Mouse (Mus musculus) forebrain, embryonic 11.5 days (tissue): ENCODE results near the gene Eya2. TPM values are rescaled to one million over a fixed set of nuclear protein-coding genes. Genes with fewer than 3 reads are reported as not detected.
"Not testable (repeated sequence)": the region's sequence is repeated elsewhere in the genome, so short reads cannot be mapped to it uniquely, and the experiment has no call there.

Experiments
- ATAC-seq: fragments of 200-750 bp; cut with Nextera tagmentation; replicated peaks from 2 replicates; pipeline ENCODE4 v1.8.0; 2017; ENCODE audit warnings: moderate TSS enrichment; ENCODE audit not compliant: low FRiP score
- DNase-seq: peaks from one replicate; pipeline ENCODE4 v3.0.0-alpha.2; 2017; ENCODE audit warnings: low spot score
- H3K27ac ChIP-seq: fragments of 300-500 bp; sonication (generic); 2 replicates; pipeline ENCODE4 v1.5.1; 2014; ENCODE audit warnings: low read depth, low read length
- H3K27me3 ChIP-seq: fragments of 300-500 bp; sonication (generic); 2 replicates; pipeline ENCODE4 v1.6.1; 2014; ENCODE audit warnings: mild to moderate bottlenecking, low read length, mixed read lengths; ENCODE audit not compliant: control insufficient read depth, insufficient read depth
- H3K36me3 ChIP-seq: fragments of 300-500 bp; sonication (generic); 2 replicates; pipeline ENCODE4 v1.6.1; 2014; ENCODE audit warnings: mild to moderate bottlenecking, low read length, moderate library complexity, mixed read lengths; ENCODE audit not compliant: control insufficient read depth, insufficient read depth
- H3K4me1 ChIP-seq: fragments of 300-500 bp; sonication (generic); replicated peaks from 2 replicates; pipeline ENCODE4 v1.6.1; 2014; ENCODE audit warnings: low read length, mixed read lengths; ENCODE audit not compliant: control insufficient read depth, insufficient read depth
- H3K4me2 ChIP-seq: fragments of 300-500 bp; sonication (generic); 2 replicates; pipeline ENCODE4 v1.6.1; 2014; ENCODE audit warnings: low read depth, mild to moderate bottlenecking, low read length, moderate library complexity, mixed read lengths; ENCODE audit not compliant: severe bottlenecking
- H3K4me3 ChIP-seq: fragments of 300-500 bp; sonication (generic); 2 replicates; pipeline ENCODE4 v1.5.1; 2014; ENCODE audit warnings: low read depth, low read length
- H3K9ac ChIP-seq: fragments of 300-500 bp; sonication (generic); 2 replicates; pipeline ENCODE4 v1.6.1; 2014; ENCODE audit warnings: low read length
- H3K9me3 ChIP-seq: fragments of 300-500 bp; sonication (generic); 2 replicates; pipeline ENCODE4 v1.6.1; 2016; ENCODE audit warnings: low read length, mixed read lengths; ENCODE audit not compliant: control insufficient read depth
- WGBS: fragments of 180-500 bp; shearing (Covaris S2); extraction: QIAGEN DNeasy Blood & Tissue Kit; methylation state at CpG from one replicate; pipeline ENCODE4 v1.1.7; 2014; 5-methylcytosine and 5-hydroxymethylcytosine counted together
- polyA plus RNA-seq: library from polyadenylated mRNA; unstranded; fragments of >200 nt; fragmentation: Nextera tagmentation; extraction: Ambion mirVana; gene quantifications from 2 replicates; pipeline ENCODE4 v1.2.1, GENCODE M21; 2014

The Eya2 gene
- 10.3 TPM in 2 replicates for polyA plus RNA-seq

DNA sequence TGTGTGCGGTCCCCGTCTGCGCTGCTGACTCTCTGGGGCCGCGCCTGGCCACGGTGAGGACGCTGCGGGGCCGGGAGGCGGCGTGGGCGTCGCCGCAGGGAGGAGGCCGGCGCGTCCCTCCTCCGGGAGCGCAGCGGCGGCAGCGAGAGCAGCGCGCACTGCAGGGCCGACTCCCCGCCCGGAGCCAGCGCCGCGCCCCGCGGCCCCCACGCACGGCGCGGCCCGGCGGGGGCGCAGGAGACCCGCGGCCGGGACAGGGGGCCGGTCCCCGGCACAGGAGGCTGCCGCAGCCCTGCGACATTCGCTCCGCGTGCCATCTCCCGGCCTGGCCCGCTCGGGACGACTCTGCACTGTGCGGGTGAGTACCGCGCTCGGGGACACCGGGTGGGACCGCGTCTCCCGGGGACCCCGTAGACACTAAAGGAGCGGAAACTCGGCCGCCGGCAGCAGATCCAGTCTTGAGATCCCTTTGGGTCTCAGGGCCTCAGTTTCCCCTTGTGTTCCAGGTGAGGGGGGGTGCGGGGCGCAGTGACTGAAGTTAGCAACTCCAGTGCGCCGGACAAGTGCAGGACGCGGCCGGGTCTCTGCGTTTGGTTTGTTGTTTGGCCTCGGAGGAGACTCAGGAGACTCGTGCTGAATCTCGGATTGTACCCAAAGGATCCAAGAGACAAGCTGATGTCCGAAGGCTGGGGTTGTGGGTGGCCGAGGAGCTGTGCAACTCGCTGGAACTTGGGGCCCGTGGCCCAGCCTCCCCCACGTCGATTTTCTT, at the start of gene Eya2:
Eya2 (plus strand) TSS at position 126 of the 769 bp plus-strand sequence.
- under 1% methylated on average over 67 of the region's 83 CpGs for WGBS
- H3K4me1 ChIP-seq, result peaks cover 11% of the 10 kb centered on the region; the same call in 1 of the 2 replicates
- peak within 1 kb of the TSS; percentile 59 for H3K4me3 ChIP-seq
- no peak within 1 kb of the TSS for H3K27ac ChIP-seq
- H3K27me3 ChIP-seq, result peaks cover 24% of the 10 kb centered on the region
- DNase-seq, result peak; percentile 68
- no peaks in the 10 kb centered on the region; the same call in 1 of the 2 replicates for H3K9me3 ChIP-seq
- peak; percentile 66 for ATAC-seq
- H3K9ac ChIP-seq, result peak within 1 kb of the TSS; percentile 64
- H3K4me2 ChIP-seq, result peak within 1 kb of the TSS; percentile 96
- no peaks in the 10 kb centered on the region for H3K36me3 ChIP-seq

DNA sequence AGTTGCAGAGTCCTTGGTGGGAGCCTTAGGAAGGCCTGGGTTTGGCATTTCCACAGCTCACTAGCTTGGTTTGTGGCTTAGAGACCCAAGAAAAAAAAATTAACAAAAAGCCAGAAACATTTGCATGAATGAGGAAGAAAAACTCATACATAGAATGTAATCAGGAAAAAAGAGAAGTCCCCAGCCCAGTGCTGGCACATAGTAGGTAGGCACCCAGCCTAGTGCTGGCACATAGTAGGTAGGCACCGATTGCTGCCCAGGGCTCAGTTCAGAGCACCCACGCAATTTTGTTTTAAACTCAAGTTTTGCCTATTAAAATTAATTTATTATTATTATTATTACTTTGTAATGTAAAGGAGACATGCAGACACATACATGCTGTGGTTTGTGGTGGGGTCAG, 49.1 kb upstream of the Eya2 start:
- H3K4me2 ChIP-seq, result no peak overlapping the region
- no peak overlapping the region for H3K27ac ChIP-seq
- H3K4me1 ChIP-seq, result peaks cover 12% of the 10 kb centered on the region
- no peaks in the 10 kb centered on the region; the same call in 1 of the 2 replicates for H3K27me3 ChIP-seq
- no peaks in the 10 kb centered on the region for H3K36me3 ChIP-seq
- H3K4me3 ChIP-seq, result no peak overlapping the region
- no peak for ATAC-seq
- 95% methylated on average over 2 of the region's 2 CpGs for WGBS
- no peaks in the 10 kb centered on the region for H3K9me3 ChIP-seq
- DNase-seq, result no peak
- H3K9ac ChIP-seq, result no peak overlapping the region

DNA sequence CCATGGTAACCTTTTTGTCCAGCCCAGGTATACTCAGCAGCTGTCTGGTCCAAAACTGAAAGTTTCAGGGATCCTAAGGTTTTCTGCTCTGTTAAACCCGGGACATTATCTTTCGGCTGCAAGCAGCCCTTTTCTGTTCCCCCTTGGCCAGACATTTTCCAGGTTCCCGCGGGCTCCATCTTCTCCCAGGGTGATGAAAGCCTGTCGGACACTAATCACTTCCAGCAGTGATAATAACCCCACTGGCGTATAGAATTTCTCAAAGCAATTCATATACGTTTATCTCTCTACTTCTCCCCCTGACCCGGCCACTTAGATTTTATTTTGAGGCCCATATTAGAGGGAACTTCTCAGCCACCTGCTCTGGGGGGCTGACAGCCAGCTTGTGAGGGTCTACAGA, 48.5 kb upstream of the Eya2 start:
- Histone ChIP-seq H3K9ac (no peak overlapping the region), H3K27me3 (no peaks in the 10 kb centered on the region), H3K4me2 (no peak overlapping the region), H3K4me1 (peaks cover 12% of the 10 kb centered on the region), H3K36me3 (no peaks in the 10 kb centered on the region), H3K27ac (no peak overlapping the region), H3K9me3 (no peaks in the 10 kb centered on the region), H3K4me3 (no peak overlapping the region)
- DNase-seq (no peak), ATAC-seq (no peak)
- 58% methylated on average over 8 of the region's 8 CpGs for WGBS

DNA sequence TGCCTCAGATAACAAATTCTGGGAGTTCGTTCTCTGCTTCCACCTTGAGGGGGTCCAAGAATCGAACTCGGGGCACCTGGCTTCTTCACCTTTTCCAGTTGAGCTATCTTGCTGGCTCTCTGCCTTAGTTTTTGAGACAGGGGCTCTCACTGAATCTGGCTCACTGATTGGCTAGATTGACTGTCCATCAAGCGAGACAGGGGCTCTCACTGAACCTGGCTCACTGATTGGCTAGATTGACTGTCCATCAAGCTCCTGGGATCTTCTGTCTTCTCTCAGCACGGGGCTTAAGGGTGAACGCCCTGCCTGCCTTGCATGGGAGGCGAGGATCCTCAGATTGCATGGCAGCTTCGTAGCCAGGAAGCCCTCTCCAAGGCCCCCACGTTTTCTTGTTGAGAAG, 47.4 kb upstream of the Eya2 start:
- Histone ChIP-seq H3K36me3 (no peaks in the 10 kb centered on the region), H3K27me3 (no peaks in the 10 kb centered on the region), H3K9me3 (no peaks in the 10 kb centered on the region), H3K9ac (no peak overlapping the region), H3K27ac (no peak overlapping the region), H3K4me3 (no peak overlapping the region), H3K4me1 (peaks cover 12% of the 10 kb centered on the region), H3K4me2 (no peak overlapping the region)
- ATAC-seq (no peak), DNase-seq (peak; percentile 72)
- WGBS, result 52% methylated on average over 9 of the region's 9 CpGs

DNA sequence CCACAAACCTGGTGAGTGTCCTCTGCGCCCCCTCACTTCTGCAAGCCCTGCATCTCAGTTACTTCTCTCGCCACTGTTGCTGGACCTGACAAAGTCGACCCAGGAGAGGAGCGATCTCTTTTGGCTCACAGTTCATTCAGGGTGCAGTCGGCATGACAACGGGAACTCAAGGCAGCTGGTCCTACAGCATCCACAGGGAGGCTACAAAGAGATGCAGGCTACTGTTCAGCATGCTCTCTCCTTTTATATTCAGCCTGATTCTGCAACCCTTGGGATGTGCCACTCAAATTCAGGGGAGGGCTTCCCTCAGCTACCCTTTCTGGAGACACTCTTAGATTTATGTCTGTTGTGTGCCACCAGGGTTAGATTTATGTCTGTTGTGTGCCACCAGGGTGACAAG, 46.2 kb upstream of the Eya2 start:
- peaks cover 4% of the 10 kb centered on the region for H3K4me1 ChIP-seq
- 52% methylated on average over 6 of the region's 6 CpGs for WGBS
- H3K27me3 ChIP-seq, result no peaks in the 10 kb centered on the region
- H3K27ac ChIP-seq, result no peak overlapping the region
- ATAC-seq, result no peak
- no peak for DNase-seq
- no peak overlapping the region for H3K4me2 ChIP-seq
- H3K9ac ChIP-seq, result no peak overlapping the region
- no peak overlapping the region for H3K4me3 ChIP-seq
- H3K9me3 ChIP-seq, result no peaks in the 10 kb centered on the region
- no peaks in the 10 kb centered on the region for H3K36me3 ChIP-seq

DNA sequence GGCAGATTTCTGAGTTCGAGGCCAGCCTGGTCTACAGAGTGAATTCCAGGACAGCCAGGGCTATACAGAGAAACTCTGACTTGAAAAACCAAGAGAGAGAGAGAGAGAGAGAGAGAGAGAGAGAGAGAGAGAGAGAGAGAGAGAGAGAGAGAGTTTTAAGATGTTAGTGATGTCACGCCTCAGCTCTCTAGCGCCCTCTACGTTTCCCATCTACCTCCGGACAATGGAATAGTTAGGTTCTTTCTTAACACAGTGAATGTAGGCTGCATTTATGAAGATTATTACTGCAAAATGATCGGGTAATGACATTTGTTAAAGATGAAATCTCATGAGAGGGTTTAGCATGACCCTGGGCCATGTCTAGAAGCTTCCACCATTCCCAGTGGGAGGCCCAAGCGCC, 44.4 kb upstream of the Eya2 start:
- not testable (repeated sequence) for H3K4me3 ChIP-seq, DNase-seq, H3K36me3 ChIP-seq, ATAC-seq, H3K4me1 ChIP-seq, H3K9me3 ChIP-seq, H3K27ac ChIP-seq, H3K27me3 ChIP-seq, H3K4me2 ChIP-seq, H3K9ac ChIP-seq
- WGBS, result 78% methylated on average over 7 of the region's 7 CpGs

DNA sequence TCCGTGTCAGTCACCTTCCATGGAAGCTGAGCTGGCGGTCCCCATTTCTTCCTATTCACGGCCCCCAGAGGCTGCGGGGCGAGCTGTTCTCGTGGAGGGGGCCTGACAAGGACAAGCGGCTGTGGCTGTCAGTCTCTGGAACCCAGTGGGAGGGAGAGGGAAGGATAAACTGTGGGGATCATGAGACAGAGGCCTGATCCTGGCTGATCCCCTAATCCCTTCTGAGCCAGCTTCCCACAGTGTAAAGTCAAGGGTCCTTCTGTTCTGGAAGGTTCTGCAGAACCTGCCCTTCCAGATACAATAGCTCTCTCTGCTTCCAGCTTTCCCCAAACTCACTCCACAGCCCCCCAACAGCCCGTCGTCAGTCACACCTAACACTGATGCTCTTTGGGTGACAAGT, 40.8 kb upstream of the Eya2 start:
- Histone ChIP-seq H3K4me2 (no peak overlapping the region), H3K9me3 (no peaks in the 10 kb centered on the region), H3K27ac (no peak overlapping the region), H3K9ac (no peak overlapping the region), H3K4me1 (no peaks in the 10 kb centered on the region), H3K4me3 (no peak overlapping the region), H3K36me3 (no peaks in the 10 kb centered on the region), H3K27me3 (no peaks in the 10 kb centered on the region; the same call in 1 of the 2 replicates)
- no peak for DNase-seq
- WGBS, result 43% methylated on average over 9 of the region's 9 CpGs
- ATAC-seq, result no peak

DNA sequence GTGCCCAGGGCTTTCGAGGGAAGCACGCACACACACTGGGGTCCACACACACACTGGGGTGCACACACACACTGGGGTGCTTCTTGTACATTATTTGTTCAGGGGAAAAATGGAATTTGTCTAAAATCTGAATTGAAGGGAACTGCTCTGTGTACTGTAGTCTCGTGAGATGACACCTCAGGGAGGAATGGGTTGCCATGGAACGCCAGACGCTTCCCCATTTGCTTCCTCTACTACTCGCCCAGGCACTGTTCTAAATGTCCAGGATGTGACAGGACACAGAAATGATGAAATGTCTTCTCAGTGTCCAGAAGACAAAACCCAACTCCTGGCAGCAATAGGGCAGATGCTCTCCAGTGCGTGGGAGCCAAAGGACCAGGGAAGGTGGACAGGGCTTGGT, 37.6 kb upstream of the Eya2 start:
- Histone ChIP-seq H3K36me3 (no peaks in the 10 kb centered on the region), H3K9ac (no peak overlapping the region), H3K27me3 (no peaks in the 10 kb centered on the region; the same call in none of the 2 replicates), H3K27ac (no peak overlapping the region), H3K4me3 (no peak overlapping the region), H3K4me2 (no peak overlapping the region), H3K9me3 (no peaks in the 10 kb centered on the region), H3K4me1 (no peaks in the 10 kb centered on the region)
- 92% methylated on average over 7 of the region's 7 CpGs for WGBS
- ATAC-seq (no peak), DNase-seq (no peak)

DNA sequence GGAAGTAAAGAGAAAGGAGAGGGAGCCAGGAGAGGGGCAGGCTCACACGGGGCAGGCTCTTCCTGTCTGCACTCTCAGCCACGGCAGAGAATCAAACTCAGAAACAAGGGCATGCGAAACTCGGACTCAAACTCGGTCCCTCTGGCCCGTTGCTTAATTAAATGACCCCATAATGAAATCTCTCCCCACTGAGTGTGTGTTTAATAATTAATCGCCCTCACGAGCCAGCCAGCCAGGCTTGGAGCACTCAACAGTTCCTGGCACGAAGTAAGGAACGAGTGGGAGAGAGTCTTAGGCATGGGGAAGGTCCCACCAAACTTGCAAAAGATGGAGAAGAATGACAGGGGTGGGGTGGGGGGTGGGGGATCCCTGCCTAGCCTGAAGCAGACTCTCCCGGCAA, 35.9 kb upstream of the Eya2 start:
- Histone ChIP-seq H3K9me3 (no peaks in the 10 kb centered on the region), H3K27ac (no peak overlapping the region), H3K27me3 (peaks cover 10% of the 10 kb centered on the region), H3K4me3 (no peak overlapping the region), H3K4me1 (peaks cover 8% of the 10 kb centered on the region), H3K36me3 (no peaks in the 10 kb centered on the region), H3K9ac (no peak overlapping the region), H3K4me2 (no peak overlapping the region)
- DNase-seq (no peak), ATAC-seq (no peak)
- 62% methylated on average over 11 of the region's 11 CpGs for WGBS
